Mouse (Mus musculus) heart, adult 8-10 months (tissue): ENCODE results near the gene Grin2d. TPM values are rescaled to one million over a fixed set of nuclear protein-coding genes. Genes with fewer than 3 reads are reported as not detected.
"Not testable (repeated sequence)": the region's sequence is repeated elsewhere in the genome, so short reads cannot be mapped to it uniquely, and the experiment has no call there.

Source experiments
- DNase-seq: peaks from one replicate; pipeline ENCODE4 v3.0.0; 2022; ENCODE audit warnings: low spot score
- total RNA-seq, 4 experiments: library from RNA; stranded (reverse); gene quantifications; 2 replicates each; pipeline ENCODE4 v1.2.4; 2022

Grin2d gene
- 1 to 10 TPM; 1.1 to 2.2 (median 1.3) TPM for total RNA-seq

DNA sequence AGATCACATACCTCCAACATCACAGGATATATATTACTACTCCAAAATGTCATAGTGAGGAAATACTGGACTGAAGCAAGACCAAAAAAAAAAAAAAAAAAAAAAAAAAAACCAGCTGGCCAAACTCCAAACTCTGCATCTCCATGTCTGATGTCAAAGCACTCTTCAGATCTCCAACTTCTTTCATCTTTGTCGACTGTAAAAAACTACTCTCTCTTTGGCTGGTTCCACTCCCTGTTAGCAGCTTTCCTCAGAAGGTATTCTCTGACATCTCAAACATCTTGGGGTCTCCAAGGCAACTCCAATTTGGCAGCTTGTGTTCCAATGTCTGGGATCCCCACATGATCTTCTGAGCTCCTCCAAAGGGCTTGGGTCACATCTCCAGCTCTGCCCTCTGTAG is at the start of gene Grin2d:
Gene Grin2d (minus strand): TSS at position 101 of the 400 bp plus-strand sequence.
- DNase-seq: not testable (repeated sequence)

DNA sequence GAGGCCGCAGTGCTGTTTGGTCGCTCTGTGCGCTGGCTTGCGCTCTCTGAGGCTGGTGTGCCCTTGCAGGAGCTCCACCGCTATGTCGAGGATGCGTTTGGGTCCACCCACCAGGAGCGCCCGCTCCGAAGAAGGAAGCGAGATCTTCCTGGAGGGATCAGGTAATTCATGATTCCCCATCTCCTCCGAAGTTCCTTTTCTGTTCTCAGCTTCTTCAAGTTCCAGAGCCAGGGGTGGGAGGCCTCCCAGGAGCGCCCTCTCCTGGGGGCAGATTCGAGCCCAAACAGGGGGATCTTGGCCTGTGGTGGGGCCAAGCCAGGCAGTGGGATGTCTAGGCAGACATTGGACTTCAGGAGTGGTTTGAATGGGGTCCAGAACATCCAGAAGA is 46.2 kb upstream of the Grin2d start:
- no peak for DNase-seq

DNA sequence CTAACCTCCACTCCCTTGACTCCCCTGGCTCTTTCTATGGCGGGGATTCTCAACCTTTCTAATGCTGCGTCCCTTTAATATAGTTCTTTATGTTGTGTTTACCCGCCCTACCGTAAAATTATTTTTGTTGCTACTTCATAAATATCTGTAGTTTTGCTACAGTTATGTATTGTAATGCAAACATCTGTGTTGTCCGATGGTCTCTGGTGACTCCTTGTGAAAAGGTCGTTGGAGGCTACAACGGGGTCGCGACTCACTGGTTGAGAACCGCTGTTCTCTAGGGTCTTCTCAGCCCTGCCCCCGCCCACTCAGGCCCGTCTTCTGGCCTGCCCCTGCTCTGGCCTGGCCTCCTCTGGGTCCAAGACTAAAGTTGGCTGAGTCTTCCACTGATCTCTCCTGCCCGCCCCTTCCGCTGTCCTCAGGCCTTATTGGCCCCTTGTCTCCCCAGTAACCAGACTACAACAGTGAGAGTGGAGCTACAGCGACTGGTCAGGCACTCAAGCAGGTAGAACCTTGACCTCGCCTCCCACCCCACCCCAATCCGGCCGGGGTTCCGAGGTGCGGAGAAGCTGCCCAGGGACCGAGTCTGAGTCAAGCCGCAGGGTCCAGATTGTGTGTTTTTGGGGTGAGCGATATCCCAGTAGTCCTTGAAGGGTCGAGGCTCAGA is 45.7 kb upstream of the Grin2d start, which contains the start of gene Ccdc114:
Gene Ccdc114 (plus strand): TSS at position 311 of the 667 bp plus-strand sequence.
- DNase-seq: peak; percentile 91

DNA sequence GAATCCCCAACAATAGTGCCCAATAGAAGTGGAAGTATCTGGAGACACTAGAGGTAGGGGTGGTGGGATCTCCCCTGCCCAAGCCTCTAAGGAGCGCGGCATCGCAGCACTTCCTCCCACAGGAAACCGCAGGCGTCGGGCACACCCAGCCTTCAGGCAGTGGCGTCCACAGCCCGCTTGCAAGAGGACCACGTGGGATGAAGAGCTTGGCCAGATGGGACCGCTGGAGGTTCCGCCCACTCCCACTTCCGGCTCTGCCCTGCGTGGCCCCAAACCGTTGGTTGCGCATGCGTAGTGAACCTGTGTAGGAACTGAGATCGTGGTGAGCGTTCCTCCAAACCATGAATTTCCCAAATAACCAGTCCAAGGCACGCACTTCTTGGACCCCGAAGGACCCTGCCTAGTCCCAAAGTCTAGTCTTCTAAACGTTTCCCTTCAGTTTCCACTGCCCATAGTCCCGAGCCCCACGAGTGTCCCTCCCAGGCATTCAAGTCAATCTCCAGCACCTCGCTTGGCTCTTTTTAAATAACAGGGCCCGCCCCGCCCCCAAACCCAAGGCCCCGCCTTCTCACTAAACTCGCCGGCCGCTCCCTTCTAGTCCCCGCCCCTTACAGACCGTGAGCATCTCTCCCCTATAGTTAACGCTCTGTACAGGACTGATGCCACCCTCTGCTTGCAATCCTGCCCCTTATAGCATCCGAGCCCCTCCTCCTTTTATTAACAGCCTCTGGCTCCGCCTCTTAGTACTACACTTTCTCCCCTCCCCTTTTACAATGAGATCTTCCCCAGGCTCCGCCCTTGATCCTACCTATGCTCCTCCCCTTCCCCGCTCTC is 45.0 kb upstream of the Grin2d start:
- peak; percentile 98 for DNase-seq

DNA sequence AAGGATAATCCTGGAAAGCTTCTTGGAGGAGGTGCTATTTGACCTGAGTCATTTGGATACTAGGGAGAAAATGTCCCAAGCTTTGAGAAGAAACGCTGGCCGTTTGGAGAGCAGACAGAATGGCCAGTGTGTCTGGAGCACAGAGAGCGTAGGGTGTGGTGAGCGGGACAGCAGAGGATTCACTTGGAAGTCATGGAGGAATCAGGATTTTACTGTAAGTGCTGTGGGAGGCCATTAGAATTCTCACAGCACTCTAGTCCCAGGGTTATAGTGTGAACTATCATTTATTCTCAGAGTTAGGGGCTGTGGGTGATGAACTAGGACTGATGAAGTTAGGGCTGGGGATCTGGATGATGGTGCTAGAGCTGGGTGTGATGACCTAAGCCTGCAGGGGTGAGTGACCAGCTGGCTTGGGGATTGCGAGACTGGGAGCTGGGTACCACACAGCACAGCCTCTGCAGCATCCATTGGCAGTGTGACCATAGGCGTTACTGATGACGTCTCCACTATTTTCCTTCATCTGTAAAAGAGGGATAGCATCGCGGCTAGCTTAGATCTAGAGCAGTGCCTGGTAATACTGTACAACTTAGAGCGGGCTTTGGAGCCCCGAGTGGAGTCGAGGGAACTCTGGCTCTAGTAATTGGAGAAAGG is 43.9 kb upstream of the Grin2d start:
- DNase-seq: peak; percentile 10

DNA sequence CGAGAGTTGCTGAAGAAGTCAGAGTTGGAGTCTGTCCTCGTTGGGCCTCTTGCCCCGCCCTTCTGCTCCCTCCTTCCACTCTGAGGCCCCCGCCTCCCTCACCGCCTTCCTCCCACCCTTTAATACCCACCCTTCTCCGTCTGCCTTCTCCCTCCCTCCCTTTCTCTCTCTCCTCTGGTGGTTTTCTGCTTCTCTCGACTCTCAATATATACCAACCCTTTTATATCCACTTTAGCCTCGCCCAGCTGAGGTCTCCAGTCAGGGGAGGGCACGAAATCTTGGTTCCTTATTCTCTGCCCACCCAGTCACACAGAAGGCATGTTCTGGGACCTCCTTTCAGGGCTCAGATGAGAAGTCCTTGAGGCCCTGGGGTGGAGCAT is 43.1 kb upstream of the Grin2d start, which contains the start of gene Emp3:
Gene Emp3 (minus strand): TSS at position 163 of the 380 bp plus-strand sequence.
- DNase-seq: peak; percentile 56

DNA sequence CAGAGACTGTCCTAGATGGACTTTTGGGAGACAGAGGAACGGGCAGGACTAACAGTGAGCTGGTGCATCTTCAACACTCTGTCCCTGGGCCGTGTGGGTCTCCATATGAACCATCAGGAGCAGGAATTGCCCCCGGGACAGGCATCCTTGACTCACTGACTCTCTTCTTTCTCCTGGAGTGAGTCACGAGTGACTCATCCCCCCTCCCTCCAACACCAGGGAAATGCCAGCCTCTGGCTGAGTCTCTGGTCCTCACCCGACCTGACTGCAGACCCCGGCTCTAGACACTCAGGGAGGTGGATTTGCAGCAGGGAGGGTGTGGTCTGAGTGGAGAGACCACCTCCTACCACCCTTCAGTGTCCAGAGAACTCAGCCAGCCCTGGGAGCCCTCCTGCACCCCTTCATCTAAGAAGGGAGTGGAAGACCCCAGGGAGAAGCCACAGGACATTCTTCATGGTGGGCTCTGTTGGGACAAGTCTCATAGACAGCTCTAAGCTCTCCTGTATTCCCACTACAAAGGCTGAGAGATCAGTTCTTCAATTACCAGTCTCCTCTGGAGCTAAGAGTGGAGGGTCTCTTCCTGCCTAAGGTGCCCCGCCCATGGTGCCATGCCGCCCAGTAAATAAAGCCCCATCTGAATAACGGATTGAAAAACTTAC is 42.5 kb upstream of the Grin2d start:
- peak; percentile 33 for DNase-seq

DNA sequence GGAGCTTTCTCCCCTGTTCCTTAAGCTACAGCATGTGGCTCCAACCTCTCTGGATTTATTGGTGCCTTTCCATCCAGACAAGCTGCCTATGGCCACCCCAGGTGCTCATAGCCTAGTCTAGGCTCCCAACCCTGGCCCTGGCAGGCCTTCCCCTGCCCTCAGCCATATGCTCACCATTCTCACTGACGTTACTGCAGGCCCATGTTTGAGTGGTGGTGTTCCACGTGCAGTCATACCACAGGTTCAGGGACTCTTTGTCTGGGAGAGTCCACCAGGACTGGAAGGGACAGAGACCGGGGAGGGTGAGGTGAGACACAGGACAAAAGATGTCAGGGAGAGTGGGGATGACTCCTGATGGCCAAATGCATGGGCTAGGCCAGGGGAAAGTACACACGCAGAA is 41.6 kb upstream of the Grin2d start:
- DNase-seq: no peak

DNA sequence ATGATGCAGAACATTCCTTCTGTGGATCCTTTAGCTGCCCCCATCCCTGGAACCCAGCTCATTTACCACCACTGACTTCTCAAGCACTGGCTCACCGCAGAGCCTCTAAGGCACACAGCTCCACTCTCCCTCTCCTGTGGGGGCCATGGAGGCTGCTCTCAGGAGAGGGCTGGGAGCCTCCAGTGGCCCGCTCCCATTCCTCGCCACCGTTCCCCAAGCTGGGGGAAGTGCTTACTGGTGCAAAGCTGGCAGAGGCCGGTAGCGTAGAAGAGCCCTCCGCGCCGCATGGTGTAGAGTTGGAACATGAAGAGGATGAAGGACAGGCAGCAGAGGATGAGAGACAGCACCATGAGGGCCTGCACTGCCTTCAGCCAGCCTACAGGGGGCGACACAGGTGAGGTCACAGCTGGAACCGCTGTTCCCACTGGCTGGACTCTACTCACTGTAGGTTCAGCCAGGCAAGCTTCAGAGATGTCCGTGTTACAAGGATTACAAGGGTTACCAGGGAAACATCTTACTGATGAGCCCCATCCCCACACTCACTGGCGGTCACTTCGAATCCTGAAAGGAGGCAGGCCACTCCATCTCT is 41.0 kb upstream of the Grin2d start:
- DNase-seq: no peak

DNA sequence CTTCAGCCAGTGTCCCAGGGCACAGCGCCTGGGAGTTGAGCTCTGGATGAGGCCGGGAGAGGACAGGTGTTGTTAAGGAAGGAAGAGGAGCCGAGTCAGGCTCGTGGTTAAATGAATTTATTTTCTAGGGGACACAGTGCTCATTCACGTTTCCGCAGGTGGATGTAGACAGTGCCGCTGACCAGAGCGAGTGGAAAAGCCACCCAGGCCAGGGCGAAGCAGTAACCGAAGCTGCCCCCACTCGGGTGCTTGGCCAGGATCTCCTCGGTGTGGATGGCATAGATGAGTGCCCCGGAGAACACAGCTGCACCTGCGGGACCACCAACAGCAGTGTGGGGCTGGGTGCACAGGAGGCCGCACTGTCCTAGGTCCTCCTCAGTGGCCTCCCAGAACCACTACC is 39.7 kb upstream of the Grin2d start:
- DNase-seq: no peak

DNA sequence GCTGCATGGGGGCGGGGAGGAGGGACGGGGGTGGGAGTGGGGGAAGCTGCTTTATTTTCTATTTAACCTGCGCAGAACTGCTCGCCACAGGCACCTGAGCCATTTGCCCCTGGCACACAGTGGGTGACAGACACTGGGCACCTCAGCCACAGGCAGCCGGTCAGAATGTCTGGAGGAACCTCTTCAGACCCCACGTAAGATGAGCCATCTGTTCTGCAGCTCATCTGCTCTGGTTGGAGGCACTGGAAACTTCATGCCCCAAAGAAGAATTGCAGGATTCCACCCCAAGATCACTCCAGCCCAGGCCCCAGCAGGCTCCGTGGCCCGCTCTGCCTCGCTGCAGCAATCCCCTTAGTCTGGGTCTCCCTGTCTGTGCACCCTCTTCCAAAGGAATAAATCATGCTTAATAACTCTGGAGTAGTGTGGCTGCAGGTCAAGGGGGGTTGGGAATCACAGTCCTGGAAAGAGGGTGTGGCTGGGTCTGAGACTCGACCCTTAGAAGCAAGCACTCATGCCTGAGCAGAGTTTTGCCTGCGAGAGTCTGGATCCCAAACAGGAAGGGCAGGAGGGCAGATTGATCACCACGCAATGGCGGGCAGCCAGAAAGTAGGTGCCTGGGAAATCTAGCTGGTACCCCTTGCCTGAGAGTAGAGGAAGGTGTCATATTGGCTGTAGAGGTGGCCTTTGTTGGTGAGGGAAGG is 39.0 kb upstream of the Grin2d start:
- no peak for DNase-seq

DNA sequence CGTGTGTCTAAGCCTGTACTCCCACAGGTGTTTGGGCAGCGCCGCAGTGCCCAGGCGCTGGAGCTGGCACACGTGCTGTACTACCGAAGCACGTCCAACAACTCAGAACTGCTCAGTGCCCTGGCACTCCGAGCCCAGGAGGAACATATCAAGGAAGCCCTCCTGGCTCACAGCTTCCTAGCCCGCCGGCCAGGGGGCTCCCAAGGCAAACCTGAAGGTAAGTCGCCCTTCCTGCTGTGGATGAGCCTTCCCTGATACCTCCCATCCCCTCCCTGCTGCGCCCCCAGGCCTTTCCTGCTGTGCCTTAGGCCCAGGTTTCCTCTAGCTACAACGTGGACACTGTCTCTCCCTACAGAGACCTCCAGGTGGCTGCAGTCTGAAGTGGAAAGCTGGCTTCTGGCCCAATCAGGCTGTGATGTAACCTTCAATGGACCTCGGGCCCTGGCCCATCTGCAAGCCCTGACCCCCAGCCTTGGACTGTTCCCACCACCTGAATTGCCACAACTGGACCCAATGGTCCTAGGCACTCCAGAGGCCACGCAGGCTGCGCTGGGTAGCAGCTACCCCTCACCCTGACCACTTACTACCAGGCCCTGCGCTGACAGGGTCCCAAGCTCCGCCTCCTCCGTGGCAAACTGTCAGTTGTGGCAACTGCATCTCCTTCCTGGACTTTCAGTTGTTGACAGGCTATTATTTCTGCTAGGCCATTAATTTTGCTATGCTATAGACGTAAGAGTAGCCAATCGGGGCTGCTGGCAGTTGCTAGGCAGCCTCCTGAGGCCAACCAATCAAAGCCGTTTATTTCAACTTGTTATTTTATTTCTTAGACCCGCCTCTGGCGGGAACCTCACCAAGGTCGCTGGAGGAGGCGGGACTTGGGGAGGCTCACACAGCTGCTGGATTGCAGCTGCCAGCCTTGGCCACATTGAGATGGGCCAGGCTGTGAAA is 38.2 kb upstream of the Grin2d start:
- DNase-seq: peak; percentile 77

DNA sequence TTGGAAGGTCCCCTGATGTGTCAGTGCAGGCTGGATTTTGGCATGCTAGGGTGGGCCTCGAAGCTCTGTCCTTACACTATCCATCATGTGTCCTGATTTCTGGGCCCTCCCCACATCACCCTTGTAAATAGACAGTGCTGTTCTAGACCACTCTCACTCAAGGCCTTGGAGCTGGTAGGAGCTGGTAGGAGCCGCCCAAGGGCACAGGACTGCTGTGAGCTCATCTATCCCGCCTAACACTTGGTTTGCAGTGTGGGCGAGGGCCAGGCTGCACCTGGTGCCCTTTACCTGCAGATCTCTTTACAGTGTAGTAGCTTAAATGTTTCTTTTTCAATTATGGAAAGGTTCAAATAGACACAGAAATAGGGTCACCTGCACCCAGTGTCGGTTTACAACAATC is 36.8 kb upstream of the Grin2d start:
- no peak for DNase-seq

DNA sequence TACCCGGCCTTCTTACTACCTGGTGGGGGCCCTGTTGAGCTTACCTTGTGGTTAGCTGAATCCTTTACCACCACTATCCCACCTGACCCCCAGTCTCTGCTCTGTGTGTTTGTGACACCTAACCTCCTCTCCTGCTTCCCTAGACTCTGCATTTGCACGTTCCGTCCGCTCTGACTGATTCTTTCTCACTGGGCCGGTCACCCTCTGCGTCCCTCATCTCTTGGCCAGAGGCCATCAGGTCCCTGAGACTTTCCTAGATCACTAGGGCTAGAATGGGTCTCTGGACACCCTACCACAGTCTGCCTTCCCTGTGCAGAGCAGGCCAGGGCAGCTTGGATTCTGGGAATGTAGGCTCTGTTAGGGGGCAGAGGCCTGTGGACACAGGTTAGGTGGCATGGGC is 35.9 kb upstream of the Grin2d start:
- no peak for DNase-seq

DNA sequence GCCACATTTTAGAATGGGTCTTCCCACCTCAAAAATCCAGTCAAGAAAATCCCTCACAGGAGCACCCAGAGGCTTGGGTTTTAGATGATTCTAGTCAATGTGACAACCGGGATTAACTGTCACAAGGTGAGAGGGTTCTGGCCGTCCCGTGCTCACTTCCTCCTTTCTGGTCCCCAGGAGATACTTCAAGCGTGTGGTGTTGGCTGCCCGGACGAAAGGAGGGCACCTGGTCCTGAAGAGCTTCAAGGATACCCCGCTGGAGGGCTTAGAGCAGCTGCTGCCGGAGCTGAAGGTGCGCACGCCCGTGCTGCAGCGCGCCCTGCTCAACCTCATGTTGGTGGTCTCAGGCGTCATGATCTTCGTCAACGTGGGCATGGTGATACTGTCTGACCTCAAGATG is 31.0 kb upstream of the Grin2d start:
- DNase-seq: no peak

DNA sequence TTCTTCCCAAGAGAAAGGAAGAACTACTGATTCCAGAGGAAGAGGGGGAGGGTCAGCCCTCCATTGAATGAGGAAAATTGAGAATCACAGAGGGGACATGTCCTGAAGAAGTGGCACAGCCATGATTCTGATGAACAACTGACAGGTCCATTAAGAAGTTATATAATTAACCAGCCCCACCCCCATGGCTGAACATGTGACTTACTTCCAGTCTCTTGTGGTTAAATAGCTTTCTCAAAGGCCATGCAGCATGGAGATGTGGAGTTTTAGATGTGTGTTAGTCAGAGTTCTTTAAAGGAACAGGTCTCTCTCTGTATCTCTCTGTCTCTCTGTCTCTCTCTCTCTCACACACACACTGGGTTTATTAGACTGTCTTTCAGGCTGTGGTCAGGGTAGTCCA is 30.2 kb upstream of the Grin2d start:
- no peak for DNase-seq

DNA sequence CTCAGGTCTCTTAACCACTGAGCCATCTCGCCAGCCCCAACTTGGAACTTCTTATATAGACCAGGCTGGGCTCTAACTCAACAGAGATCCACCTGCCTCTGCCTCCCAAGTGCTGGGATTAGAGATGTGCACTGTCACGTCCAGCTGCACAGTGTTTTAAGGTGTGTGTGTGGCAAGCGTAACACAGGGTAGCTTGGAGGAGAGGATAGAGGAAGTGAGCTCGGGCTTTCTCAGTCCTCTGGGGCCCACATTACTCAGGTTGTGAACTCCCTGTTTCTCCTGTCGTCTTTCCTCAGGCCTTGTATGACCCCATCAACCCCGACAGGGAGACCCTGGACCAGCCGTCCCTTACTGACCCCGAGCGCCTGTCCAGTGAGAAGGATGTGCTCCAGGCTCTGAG is 28.4 kb upstream of the Grin2d start:
- no peak for DNase-seq

DNA sequence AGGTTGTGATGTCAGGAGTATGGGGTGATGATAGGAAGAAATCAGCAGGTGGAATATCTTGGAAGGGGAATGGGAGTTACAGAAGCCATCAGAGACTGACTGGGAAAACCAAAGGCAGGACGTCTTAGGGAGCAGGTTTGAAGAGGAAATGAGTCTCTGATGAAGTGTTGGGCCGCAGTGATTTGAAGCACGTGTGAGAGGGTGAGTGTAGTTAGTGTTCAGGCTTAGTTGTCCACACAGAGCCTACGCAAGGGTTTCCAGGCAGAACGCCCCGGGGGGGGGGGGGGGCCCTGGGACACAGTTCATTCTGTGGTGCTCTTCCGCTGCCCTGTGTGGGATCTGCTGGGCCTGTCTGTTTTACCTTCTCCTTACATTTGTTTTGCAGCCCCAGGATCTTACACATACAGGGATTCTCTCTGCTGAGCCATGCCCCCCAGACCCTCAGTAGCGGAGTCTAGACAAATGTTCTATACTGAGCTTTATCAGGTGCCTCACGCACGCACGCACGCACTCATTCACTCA is 24.4 kb upstream of the Grin2d start:
- no peak for DNase-seq

DNA sequence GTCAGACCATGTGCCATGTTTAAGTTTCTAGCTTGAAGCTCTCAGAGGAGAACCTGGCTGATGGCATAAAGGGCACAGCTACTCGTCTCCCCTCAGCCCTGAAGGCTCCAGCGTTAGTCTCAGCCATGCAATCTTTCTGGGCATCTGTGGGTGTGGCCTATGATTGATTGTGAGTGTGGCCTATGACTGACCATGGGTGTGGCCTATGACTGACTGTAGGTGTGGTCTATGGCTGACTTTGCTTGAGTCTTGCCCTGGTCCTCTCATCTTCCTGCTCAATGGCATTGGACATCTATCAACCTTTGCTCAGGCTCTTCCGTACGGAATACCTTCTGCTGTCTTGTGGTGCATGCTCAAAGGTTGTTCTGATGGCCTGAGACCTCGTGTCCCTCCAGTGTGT is 23.4 kb upstream of the Grin2d start:
- no peak for DNase-seq

DNA sequence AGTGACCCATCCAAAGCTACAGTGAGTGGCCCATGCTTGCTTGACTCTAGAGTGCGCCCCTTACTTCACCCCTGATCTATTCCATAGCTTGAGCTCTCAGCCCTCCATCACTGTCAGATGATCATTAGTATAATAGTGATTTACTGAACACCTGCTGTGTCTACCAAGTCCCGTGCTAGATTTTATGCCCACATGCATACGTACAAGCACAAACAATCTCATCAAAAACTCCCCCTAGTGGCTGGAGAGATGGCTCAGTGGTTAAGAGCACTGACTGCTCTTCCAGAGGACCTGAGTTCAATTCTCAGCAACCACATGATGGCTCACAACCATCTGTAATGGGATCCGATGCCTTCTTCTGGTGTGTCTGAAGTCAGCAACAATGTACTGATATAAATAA is 19.9 kb upstream of the Grin2d start:
- peak; percentile 21 for DNase-seq
